Mouse (Mus musculus): Measurements from ENCODE around the gene Ctc1. TPM values are rescaled to one million over a fixed set of nuclear protein-coding genes. Genes with fewer than 3 reads are reported as not detected.

Gene Ctc1
- polyA plus RNA-seq, 1 experiment from 2014 or later = 79.6 TPM

DNA sequence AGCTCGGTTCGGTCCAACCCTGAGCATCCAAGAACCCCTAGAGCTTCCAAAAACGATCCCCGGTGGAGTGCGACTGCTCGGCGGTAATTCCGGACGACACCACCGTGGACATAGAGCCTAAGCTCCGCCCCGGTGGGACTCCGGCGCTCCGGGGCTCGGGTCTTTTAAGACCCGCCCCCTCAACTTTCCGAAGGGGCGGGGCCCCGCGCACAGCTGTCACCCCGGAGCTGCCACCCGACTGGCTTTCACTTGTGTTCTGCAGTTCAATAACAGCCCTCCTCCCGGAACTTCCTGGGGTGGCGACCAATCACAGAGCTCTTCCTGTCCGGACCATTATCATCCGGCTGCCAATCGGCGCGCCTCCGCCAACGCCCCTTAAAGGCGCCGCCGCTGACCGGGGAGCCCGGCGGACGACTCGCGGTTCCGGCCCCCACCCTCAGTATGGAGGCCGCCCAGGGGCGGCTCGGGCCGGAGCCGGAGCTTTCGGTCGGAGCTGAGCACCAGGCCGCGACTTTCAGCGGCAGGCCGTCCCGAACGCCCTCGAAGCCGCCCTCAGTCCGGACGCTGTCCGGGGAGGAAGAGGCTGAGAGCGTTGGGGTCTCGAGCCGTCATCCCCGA is 43.8 kb downstream of the Ctc1 start, which contains the start of gene Borcs6:
TSS of gene Borcs6 (plus strand) at position 361 of the 618 bp plus-strand sequence.
- peak; percentile 96 for DNase-seq (ENCODE audit: extremely low spot score, low spot score)
- H3K9me3 ChIP-seq = no peaks in the 10 kb centered on the region
- H3K36me3 ChIP-seq (replicated peaks) = peaks cover 1% of the 10 kb centered on the region
- H3K27ac ChIP-seq = peak within 1 kb of the TSS; percentile 88
- under 1% methylated on average over 64 of the region's 64 CpGs for WGBS
- H3K4me3 ChIP-seq = peak within 1 kb of the TSS; percentile 88
- peaks cover 46% of the 10 kb centered on the region for H3K4me1 ChIP-seq
- H3K27me3 ChIP-seq (ENCODE audit: poor library complexity, severe bottlenecking) = 0 out of 2 replicates have a peak, but pooled peaks cover 9% of the 10 kb centered on the region

GRCm38 (mm10) chr11:69059975-69060411 is 44.3 kb downstream of the Ctc1 start:
- DNase-seq (ENCODE audit: extremely low spot score, low spot score) = no peak
- H3K4me1 ChIP-seq = peaks cover 51% of the 10 kb centered on the region
- WGBS = under 1% methylated on average over 48 of the region's 49 CpGs
- H3K36me3 ChIP-seq (replicated peaks) = no peaks in the 10 kb centered on the region
- peak overlapping the region; percentile 88 for H3K27ac ChIP-seq
- H3K27me3 ChIP-seq (ENCODE audit: poor library complexity, severe bottlenecking) = 0 out of 2 replicates have a peak, but pooled peaks cover 9% of the 10 kb centered on the region
- H3K4me3 ChIP-seq = peak overlapping the region; percentile 88
- no peaks in the 10 kb centered on the region for H3K9me3 ChIP-seq

GRCm38 (mm10) chr11:69060448-69061254 is 44.9 kb downstream of the Ctc1 start:
- under 1% methylated on average over 40 of the region's 40 CpGs for WGBS
- peak overlapping the region; percentile 88 for H3K27ac ChIP-seq

GRCm38 (mm10) chr11:69061255-69061912 is 45.7 kb downstream of the Ctc1 start:
- Histone ChIP-seq H3K4me1 (peaks cover 58% of the 10 kb centered on the region), H3K27ac (peak overlapping the region; percentile 30; the same call in 1 of the 2 replicates), H3K27me3 (ENCODE audit: poor library complexity, severe bottlenecking) (0 out of 2 replicates have a peak, but pooled peaks cover 9% of the 10 kb centered on the region), H3K36me3 (replicated peaks) (no peaks in the 10 kb centered on the region), H3K9me3 (no peaks in the 10 kb centered on the region), H3K4me3 (peak overlapping the region; percentile 88)
- 9% methylated on average over 17 of the region's 17 CpGs for WGBS
- DNase-seq (ENCODE audit: extremely low spot score, low spot score) = peak; percentile 47

More at GRCm38 (mm10) chr11:69060448-69061254, 44.9 kb downstream of the Ctc1 start:
- H3K4me1 ChIP-seq = peaks cover 51% of the 10 kb centered on the region
- 0 out of 2 replicates have a peak, but pooled peaks cover 9% of the 10 kb centered on the region for H3K27me3 ChIP-seq (ENCODE audit: poor library complexity, severe bottlenecking)
- no peaks in the 10 kb centered on the region for H3K9me3 ChIP-seq
- peak; percentile 55 for DNase-seq (ENCODE audit: extremely low spot score, low spot score)
- peak overlapping the region; percentile 88 for H3K4me3 ChIP-seq
- H3K36me3 ChIP-seq (replicated peaks) = no peaks in the 10 kb centered on the region

GRCm38 (mm10) chr11:69062194-69062760 is 46.6 kb downstream of the Ctc1 start:
- H3K27ac ChIP-seq = peak overlapping the region; percentile 67
- H3K27me3 ChIP-seq (ENCODE audit: poor library complexity, severe bottlenecking) = 0 out of 2 replicates have a peak, but pooled peaks cover 9% of the 10 kb centered on the region
- DNase-seq (ENCODE audit: extremely low spot score, low spot score) = peak; percentile 71
- H3K36me3 ChIP-seq (replicated peaks) = no peaks in the 10 kb centered on the region
- H3K4me3 ChIP-seq = peak overlapping the region; percentile 88
- WGBS = under 1% methylated on average over 17 of the region's 17 CpGs
- peaks cover 67% of the 10 kb centered on the region for H3K4me1 ChIP-seq
- no peaks in the 10 kb centered on the region for H3K9me3 ChIP-seq

- H3K27ac ChIP-seq = peak overlapping the region; percentile 89
- under 1% methylated on average over 19 of the region's 19 CpGs for WGBS
- no peaks in the 10 kb centered on the region for H3K36me3 ChIP-seq (replicated peaks)
- H3K4me1 ChIP-seq = peaks cover 68% of the 10 kb centered on the region
- H3K4me3 ChIP-seq = peak overlapping the region; percentile 88
- no peaks in the 10 kb centered on the region for H3K9me3 ChIP-seq
- peak; percentile 95 for DNase-seq (ENCODE audit: extremely low spot score, low spot score)
- 0 out of 2 replicates have a peak, but pooled peaks cover 9% of the 10 kb centered on the region for H3K27me3 ChIP-seq (ENCODE audit: poor library complexity, severe bottlenecking)
Measured at GRCm38 (mm10) chr11:69062761-69063224, 47.1 kb downstream of the Ctc1 start.

DNA sequence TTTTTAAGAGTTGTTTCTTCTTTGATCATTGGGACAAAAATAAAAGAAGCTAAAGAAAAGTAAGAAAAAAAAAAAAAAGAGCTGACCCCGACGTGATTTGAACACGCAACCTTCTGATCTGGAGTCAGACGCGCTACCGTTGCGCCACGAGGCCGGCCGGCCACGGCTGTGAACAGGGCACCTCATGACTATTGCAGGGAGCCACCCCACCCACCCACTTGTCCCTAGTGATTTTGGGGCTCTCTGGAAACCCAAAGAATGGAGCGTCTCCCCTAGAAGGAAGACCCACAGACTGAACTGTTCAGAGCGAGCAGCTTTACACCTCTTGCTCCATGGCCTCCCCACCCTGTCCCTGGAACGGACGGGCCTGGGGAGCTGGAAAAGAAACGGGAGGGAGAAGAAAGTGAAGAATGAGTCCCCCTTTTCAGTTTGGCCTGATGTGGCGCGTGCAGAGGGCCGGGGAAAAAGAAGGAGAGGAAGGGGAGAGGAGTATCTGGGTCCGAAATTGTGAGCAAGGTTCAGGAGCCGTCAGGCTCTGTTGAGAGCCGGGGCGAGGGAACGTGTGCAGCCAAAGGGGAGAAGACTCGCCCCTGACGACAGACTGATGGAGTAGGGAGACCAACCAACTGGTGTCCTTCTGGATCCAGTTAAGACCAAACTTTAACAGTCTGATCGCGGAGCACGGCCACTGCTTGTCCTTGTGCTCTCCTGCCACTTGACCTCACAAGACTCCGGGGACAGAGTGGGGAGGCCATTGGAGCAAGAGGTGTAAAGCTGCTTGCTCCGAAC is 47.9 kb downstream of the Ctc1 start:
- Histone ChIP-seq H3K4me3 (peak overlapping the region; percentile 88), H3K27ac (peak overlapping the region; percentile 89), H3K9me3 (no peaks in the 10 kb centered on the region), H3K27me3 (ENCODE audit: poor library complexity, severe bottlenecking) (0 out of 2 replicates have a peak, but pooled peaks cover 9% of the 10 kb centered on the region), H3K4me1 (peaks cover 61% of the 10 kb centered on the region), H3K36me3 (replicated peaks) (no peaks in the 10 kb centered on the region)
- peak; percentile 95 for DNase-seq (ENCODE audit: extremely low spot score, low spot score)
- WGBS = under 1% methylated on average over 31 of the region's 31 CpGs

- no peaks in the 10 kb centered on the region for H3K9me3 ChIP-seq
- no peak for DNase-seq (ENCODE audit: extremely low spot score, low spot score)
- peak overlapping the region; percentile 89 for H3K27ac ChIP-seq
- peaks cover 56% of the 10 kb centered on the region for H3K4me1 ChIP-seq
- H3K27me3 ChIP-seq (ENCODE audit: poor library complexity, severe bottlenecking) = 0 out of 2 replicates have a peak, but pooled peaks cover 9% of the 10 kb centered on the region
- WGBS = 40% methylated on average over 9 of the region's 9 CpGs
- no peaks in the 10 kb centered on the region for H3K36me3 ChIP-seq (replicated peaks)
- H3K4me3 ChIP-seq = peak overlapping the region; percentile 88
Measured at GRCm38 (mm10) chr11:69064259-69065133, 48.8 kb downstream of the Ctc1 start.

GRCm38 (mm10) chr11:69065394-69065925 is 49.7 kb downstream of the Ctc1 start:
- peaks cover 56% of the 10 kb centered on the region for H3K4me1 ChIP-seq
- no peak overlapping the region for H3K27ac ChIP-seq
- WGBS = 57% methylated on average over 3 of the region's 3 CpGs
- H3K27me3 ChIP-seq (ENCODE audit: poor library complexity, severe bottlenecking) = 0 out of 2 replicates have a peak, but pooled peaks cover 9% of the 10 kb centered on the region
- H3K36me3 ChIP-seq (replicated peaks) = no peaks in the 10 kb centered on the region
- DNase-seq (ENCODE audit: extremely low spot score, low spot score) = no peak
- peak overlapping the region; percentile 60; the same call in 1 of the 2 replicates for H3K4me3 ChIP-seq
- no peaks in the 10 kb centered on the region for H3K9me3 ChIP-seq

- Histone ChIP-seq H3K4me3 (peak overlapping the region; percentile 60), H3K27me3 (ENCODE audit: poor library complexity, severe bottlenecking) (0 out of 2 replicates have a peak, but pooled peaks cover 4% of the 10 kb centered on the region), H3K9me3 (no peaks in the 10 kb centered on the region), H3K27ac (peak overlapping the region; percentile 78), H3K4me1 (peaks cover 54% of the 10 kb centered on the region), H3K36me3 (replicated peaks) (no peaks in the 10 kb centered on the region)
- no peak for DNase-seq (ENCODE audit: extremely low spot score, low spot score)
- whole genome bisulfite sequencing = 2% methylated on average over 26 of the region's 29 CpGs
Measured at GRCm38 (mm10) chr11:69066163-69066861, 50.6 kb downstream of the Ctc1 start.

Measured in forebrain, embryonic 10.5 days (tissue).